Mouse (Mus musculus) adrenal gland, adult 2 months (tissue): Measurements from ENCODE around the gene Gltp. TPM values are rescaled to one million over a fixed set of nuclear protein-coding genes. Genes with fewer than 3 reads are reported as not detected.

Experiments used
- DNase-seq: peaks from one replicate; pipeline ENCODE4 v3.0.0; 2021
- long read RNA-seq: library from polyadenylated mRNA; stranded (forward); transcript quantifications from one replicate; pipeline ENCODE4 v2.0.0, GENCODE M21; 2021
- polyA plus RNA-seq: library from polyadenylated mRNA; depleted of rRNA; stranded (reverse); fragments of >200 nt; gene quantifications from 2 replicates; pipeline ENCODE4 v1.2.3, GENCODE M21; 2012; rRNA removed
- total RNA-seq, 2 experiments: library from RNA; stranded (reverse); gene quantifications; 2 replicates each; pipeline ENCODE4 v1.2.3; 2021

The Gltp gene
- total RNA-seq (10 to 100 TPM; 48.5 to 64.7 TPM), polyA plus RNA-seq (135 and 167 TPM in 2 replicates)
- long read RNA-seq, transcript Gltp-201 (5 exons, 1,762 nt): major isoform, 75 of 79 reads
- long read RNA-seq, partial matches to known transcripts: 1 of 79 reads
- long read RNA-seq, other reads (novel, unspliced or antisense): 3 of 79 reads

DNA sequence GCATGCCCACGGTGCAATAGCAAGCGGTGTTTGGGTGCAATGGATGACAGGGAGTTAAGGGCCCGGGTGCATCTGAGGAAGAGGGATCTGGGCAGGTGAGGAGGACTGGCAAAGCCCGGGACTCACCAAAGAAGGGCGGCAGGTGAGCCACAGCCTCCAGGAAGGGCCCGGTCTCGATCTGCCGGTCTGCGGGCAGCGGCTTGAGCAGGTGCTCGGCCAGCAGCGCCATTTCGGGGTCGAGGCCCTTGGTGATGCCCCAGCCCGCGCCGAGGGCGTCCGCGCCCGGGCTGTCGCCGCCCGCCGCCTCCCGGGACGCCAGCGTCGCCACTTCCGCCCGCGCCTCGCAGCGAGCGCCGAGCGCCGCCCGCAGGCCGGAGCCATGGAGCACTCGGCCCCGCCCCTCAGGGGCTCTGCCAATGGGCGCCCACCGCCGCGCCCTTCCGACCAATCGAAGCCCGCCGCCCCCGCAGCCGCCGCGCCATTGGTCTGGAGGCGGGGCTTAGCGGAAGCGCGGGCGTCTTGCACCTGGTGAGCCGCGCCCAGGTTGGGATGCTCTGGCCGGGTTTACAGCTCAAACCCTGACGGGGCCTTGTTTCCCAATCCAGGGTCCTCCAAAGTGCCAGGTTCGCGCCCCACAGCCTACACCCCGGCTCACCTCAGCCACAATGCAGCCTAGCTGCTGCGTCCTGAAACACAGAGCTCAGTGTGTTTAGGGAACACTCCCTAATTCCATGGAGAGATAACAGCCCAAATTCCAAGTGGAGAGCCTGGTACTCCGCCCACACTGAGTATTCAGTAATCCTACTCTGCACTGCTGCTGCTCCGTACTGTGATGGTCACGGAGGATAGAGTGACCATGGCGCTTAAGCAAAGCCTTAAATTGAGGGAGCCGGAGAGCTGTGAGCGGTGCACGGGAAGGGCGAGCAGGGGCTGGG lies at the start of gene Gltp:
Gene Gltp, minus strand, starts transcription at position 352 of the 935 bp plus-strand sequence.
- DNase-seq: peak; percentile 95

DNA sequence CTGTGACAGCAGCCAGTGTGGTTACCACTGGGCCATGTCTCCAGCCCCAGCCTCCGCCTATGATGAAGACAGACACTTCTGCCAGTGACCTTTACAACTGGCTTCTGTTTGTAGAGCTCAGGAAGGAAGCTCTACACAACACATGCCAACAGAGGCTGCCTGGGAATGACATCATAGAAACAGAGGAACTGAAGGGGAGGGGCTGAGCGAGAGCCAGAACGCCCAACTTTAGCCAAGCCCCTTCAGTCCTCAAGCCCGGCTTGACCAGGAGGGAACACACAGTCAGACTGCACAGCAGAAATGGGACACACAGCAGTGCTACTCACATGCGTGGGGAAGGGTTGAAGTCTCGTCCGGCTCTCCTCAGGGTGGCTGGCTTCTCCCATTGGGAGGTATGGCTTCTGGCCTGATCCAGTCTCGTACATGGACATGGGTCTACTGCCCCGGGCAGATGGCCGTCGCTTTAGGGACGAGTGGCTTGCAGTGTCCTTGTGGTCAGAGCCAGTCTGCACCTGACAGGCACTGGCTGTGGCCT lies 48.0 kb upstream of the Gltp start:
- DNase-seq: peak; percentile 61

DNA sequence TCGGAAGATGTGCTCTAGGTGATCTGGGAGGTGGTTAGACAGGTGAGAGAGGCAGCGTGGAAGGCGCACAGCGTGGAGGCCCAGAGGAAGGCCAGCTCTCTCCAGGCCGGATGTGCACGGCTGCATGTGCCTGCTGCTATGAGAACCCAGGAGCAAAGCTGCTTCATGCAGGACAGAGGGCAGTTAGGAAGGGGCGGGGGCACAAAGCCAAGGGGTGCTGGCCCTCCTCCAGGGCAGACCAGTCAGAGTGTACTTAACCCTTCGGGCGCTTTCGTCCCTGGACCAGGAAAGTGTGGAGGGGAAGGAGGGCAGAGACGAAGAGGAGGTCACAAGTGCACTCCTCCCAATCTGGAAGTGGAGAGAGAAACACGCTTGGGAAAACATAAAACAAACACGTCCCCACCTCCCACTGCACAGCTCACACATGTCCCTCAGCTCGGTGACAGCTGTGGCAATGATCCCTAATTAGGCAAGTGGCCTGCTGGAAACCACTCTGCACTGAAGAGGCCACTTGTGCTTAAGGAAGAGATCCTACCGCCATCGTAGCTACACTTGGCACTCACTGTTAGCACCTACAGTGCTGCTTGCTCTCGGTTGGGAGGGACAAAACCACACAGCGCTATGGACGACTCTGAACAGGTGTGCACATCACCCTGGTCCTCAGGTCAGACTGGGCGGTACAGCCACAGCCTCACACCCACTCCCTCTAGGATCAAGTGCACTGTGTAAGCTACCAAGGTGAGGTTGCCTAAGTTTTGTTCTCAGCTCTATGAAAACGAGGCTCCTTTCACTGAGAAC lies 46.5 kb upstream of the Gltp start:
- DNase-seq: no peak

DNA sequence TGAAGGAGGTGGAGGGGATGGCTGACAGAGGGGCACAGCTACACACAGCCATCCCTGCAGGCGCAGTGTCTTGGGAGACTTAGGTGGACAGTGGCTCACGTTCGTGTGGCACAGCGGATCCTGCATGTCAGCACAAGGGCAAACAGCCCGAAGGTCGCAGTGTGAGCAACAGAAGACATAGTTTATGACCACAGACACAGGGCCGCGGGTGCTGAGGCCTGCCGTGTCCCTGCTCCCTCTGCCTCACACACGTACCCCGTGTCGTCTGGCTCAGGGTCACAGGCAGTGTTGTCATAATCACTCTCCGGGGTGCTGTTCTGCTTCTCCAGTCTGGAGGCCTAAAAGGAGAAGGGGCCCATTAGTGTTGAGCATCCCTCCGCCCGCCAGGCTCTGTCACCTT lies 42.8 kb upstream of the Gltp start:
- peak; percentile 82 for DNase-seq

DNA sequence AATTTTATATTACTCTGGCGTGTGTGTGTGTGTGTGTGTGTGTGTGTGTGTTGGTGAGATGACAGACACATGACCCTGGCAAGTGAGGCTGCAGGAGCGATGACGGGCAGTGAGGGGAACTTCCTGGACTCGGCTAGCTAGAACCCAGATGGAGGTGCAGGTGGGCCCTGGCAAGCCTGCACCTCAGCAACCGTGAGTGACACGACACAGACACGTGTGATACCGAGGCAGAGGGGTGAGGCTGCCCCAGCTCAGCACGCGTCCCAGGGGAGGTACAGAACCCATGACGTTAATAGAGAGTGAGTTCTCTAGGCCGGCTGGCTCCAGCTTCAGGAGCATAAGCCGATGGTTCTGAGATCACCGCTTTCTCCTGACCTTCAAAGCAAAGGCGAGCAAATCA lies 41.2 kb upstream of the Gltp start:
- no peak for DNase-seq

DNA sequence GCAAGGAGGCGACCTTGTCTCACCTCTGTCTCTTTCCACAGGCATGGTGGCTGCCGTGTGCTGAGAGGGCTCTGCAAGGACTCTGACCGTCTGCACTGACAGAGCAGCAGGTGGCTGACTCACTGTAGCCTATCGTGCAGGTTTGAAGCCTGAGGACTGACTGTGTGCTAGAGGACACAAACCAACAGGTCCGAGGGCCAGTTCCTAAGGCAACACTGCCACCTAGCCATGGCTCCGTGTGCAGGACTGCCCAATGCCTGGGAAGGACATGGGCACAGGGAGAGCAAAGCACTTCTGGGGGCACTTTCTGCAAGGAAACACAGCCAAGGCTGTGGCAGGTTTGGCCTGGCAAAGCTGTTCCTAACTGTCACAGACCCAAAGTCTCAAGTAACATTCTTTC lies 40.7 kb upstream of the Gltp start:
- DNase-seq: no peak

DNA sequence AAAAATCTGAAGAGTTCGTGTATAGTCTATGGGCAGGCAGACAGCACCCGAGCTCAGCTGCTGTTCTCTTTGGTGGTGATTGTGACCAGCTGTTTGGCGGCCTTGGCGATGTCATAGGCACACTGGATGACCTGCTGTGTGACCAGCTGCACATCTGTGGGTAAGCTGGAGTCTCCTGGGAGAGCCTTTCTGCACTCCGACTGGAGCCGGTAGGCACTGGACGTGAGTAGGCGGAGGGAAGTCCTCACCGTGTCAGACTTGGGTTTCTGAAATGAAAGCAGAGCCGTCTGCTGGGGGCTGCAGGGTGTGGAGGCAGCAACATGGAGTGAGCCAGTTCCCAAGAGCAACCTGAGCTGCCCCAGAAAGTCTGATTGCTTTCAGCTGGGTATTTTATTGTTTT lies 39.3 kb upstream of the Gltp start:
- DNase-seq: no peak

DNA sequence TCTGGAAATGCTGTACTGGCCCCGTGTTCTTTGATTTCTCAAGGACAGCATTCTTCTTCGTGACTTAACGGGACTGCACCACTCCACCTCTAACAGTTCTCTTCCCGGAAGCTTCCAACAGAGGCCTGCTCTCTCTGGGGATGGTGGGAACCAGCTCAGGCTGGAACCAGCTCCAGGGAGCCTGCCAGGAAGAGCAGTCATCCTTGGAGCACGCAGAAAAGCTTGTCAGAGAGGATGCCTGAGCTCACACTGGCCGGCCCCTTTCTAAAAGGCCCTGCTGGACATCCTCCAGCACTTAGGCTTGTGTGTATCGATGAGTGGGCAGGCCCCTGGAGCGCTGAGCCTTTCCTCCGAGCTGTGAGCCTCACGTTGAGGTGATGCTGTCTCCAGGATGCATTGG lies 37.4 kb upstream of the Gltp start:
- DNase-seq: peak; percentile 58

DNA sequence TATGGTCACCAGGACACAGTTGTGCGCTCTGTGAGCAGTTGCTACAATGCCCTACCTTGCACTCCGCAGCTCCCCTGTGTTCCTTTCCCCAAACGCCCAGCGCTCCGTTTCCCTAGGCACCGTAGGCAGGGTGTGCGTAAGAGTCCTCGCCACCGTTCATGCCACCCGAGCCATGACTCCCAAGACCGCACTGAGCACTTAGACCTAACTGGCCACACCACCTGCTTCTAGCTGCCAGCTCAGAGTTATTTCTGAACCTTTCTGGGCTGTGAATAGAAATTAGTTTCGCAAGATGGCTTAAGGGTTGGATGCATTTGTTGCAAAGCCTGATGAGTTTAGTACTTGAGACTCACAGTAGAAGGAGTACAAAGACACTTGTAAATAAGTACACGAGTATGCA lies 32.1 kb upstream of the Gltp start:
- DNase-seq: no peak

DNA sequence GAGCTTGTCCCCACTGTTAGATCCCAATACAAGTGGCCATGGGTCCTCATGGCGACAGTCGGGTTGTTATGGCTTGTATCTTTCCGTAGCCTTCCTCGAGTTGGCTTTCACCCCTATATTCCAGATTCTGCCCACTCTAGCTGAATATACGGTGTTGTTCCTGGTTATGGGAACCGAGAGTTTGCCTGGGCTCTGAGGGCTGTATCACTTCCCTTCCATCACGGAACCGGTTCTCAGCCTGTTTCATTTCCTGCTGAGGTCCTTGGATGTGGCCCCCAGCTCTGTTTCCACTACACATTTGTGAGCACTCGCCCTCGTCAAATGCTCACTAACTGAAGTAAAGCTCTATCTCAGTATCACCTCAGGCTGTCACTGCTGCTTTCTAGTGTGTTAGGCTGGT lies 31.2 kb upstream of the Gltp start:
- DNase-seq: no peak

DNA sequence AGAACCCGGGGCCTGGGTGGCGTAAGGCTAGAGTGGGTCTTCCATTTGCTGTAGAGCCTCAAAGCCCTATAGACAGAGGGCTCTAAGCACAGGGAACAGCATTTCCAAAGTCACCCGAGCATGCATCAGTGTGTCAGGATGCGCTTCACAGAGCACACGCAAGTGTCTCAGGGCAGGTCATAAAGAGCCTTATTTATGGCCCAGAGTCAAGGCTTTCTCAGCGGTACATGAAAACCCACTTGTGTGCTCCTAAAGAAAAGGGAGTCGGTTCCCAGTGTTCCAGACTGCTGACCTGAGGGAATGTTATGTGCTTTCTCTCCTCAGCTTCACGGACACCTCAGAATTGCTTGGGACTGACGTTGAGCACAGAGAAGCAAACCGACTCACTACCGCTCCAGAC lies 30.0 kb upstream of the Gltp start:
- DNase-seq: no peak

DNA sequence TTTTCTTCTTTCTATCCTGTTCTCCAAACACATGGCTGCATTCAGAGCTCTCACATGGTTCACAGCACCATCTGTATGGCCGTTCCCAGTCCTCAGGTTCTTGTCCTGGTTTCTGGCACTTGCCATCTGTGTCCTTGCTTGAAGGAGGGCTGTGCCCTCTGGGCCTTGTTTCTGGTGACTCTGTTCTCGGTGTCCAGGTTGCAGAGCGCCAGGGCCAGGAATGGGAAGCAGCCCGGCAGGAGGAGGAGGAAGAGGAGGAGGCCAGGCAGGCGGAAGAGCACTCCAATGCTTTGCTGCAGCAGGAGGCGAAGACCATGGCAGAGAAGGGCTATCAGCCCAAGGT lies 29.1 kb upstream of the Gltp start:
- DNase-seq: no peak

DNA sequence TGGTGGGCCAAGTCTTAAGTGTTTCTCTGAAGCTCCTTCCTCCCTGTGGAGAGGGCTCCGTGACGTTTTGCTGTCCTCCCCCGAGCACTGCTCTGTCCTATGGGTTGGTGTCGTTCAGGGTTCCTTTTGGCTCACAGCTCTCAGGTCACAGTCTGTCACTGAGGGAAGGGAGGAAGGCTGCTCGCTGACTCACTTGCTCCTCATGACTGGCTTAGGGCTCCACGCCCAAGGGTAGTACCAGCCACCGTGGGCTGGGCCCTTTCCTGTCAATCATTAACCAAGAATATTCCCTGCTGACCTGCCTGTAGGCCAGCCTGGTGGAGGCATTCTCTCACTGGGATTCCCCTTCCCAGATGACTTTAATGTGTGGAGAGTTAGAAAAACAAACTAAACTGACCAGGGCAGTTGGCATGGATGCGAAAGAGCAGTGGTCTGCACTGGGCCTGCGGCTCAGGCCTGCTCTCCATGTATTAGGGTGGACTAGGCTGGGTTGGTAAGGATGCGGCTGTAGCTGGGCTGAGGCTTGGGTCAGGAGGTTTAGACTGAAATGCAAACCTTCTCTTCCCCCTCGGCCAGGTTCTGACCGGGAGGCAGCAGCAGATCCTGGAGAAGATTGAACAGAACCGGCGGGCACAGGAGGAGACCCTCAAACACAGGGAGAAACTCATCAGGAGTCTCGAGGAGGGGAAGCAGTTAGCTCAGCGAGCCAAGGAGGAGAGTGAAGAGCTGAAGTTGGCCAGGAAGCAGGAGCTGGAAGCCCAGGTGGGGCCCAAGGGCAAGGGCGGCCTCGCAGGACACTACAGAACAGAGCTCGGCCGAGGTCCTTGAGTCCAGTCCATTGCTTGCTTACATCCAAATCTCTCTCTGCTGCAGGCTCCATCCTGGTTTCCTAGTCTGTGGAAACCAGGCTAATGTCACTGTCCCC lies 28.5 kb upstream of the Gltp start:
- peak; percentile 29 for DNase-seq

DNA sequence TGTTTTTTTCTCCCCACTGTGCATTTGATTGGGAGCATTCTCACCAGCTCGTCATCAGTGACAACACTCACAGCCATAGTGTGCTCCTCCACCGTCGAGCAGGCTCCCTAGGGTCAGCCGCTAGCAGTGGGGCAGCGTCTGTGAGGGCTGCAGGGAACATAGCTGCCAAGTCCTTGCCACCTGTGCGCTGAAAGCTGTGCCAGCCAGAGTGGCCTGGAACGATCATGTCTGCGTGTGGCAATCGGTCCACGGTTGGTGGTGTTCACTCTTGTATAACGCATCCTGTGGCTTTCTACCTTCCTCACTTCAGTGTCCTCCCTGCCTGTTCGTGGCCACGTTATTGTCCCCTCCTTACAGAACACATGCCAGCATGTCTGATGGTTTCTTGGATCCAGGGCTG lies 27.7 kb upstream of the Gltp start:
- no peak for DNase-seq

DNA sequence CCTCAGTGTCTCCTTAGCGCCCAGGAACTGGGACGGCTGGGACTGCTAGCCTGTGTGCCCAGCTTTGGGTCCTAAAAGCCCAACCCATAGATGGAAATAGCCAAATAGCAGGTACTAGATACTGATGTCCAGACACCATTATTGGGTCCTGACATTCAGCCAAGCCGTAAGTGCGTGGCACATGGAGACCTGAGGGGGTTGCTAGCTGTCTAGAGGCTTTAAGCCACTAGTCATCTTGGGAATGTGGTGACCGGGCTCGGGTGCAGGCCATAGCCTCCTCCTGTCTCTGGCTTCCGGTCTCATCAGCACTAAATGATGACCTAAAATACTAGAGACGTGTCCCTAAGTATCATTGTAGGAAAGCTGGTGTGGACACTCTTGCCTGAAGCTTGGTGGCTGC lies 27.2 kb upstream of the Gltp start:
- DNase-seq: no peak

DNA sequence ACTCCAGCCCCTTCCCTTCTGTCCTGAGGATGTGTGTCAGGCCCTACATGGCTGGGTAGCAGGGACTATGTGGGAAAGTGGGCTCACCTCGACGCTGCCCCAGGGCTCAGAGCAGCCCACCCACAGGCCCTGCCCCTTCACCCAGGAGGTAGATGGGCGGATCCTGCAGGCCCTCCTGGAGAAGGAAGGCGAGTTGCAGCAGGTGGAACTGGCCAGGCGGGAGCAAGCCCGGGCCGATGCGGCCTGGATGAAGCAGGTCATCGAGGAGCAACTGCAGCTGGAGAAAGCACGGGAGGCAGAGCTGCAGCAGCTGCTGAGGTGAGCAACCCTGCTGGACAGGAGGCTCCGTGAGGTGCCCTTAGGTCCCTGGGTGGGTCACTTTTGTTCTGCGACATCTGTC lies 26.5 kb upstream of the Gltp start:
- DNase-seq: no peak

DNA sequence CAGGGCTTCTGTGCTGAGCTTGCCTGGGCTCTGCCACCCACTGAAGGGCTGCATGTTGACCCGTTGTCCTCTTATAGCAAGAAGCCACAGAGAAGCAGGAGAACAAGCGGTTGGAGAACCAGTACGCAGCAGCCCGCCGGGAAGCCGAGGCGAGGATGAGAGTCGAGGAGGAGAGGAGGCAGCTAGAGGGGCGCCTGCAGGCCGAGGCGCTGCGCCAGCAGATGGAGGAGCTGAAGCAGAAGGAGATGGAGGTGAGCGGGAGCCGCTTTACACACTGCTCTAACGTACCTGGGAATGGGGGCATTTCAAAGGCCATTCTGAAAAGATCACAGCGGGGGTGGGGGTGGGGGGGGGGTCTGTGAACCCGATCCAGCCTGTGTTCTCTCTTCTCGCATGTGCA lies 23.8 kb upstream of the Gltp start:
- no peak for DNase-seq

DNA sequence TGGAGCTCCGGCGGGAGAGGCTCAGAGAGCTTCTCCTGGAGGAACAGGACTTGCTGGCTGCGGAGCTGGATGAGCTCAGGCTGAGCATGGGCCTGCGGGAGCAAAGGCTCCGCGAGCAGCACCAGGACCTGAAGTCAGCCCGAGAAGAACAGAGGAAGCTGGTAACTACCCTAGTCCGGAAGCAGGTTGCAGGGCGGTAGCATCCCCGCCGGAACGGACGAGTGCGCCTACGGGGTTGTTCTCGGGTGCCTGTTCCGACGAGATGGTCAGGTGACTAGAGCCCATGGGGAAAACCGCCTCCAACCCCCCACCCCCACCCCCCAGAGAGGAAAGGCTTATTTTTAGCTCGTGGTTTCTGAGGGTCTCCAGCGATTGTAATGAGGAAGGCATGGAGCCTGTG lies 18.6 kb upstream of the Gltp start:
- no peak for DNase-seq

DNA sequence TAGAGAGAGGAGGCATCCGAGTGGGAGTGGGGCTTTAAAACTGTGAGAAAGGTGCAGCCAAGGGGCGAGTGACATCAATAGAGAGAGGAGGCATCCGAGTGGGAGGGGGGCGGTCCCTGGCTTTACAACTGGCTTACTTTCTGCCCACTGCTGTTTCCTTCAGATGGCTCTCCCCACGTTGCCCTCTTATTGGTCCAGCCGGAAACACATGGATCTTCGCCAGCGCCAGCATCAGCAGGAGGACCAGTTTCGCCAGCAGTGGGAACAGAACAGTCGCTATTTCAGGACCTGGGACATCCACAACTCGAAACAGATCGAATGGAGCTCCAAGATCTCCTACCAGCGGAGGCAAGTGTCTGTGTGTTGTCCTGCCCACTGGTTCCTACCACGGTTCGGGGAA lies 17.7 kb upstream of the Gltp start:
- no peak for DNase-seq

DNA sequence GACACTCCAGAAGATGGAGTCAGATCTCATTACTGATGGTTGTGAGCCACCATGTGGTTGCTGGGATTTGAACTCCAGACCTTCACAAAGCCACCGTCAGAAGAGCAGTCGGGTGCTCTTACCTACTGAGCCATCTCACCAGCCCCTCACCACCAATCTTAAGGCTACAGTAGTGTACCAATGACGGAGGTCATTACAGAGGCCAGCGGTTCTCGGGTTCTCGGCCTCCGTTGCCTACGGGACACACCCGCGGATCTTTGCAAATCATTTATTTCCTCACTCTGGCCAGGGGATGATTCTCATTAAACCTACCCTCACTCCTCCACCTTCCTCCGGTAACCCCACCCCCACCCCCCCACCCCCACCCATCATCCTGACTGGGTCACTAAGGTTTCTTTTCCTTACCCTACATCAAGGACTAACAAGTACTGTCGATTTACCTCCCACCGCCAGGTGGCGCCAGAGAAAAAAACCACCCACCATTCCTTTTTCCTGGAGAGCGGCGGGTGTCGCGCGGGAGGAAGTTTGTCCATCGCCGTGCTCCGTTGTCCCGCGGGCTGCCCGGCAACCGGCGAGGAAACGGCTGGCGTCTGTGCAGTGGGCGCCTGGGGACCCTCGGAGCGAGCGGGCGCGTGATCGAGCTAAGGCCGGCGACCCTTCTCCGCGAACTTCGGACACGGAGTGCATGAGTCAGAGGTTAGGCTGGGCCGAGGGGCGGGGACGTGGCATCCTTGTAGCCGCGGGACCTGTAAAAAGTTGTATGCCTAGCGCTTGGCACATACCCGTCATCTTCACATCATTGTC lies 16.7 kb upstream of the Gltp start, which contains the start of gene Tchp:
Gene Tchp, plus strand, starts transcription at position 496 of the 804 bp plus-strand sequence.
- peak; percentile 94 for DNase-seq
